Mouse (Mus musculus) MEL (cell line): Measurements from ENCODE around the gene Slc25a42. TPM values are rescaled to one million over a fixed set of nuclear protein-coding genes. Genes with fewer than 3 reads are reported as not detected.

Source experiments
- DNase-seq: peaks from one replicate; pipeline ENCODE4 v3.0.0; 2011; ENCODE audit warnings: low read depth, low spot score
- H3K27ac ChIP-seq: 2 replicates; pipeline ENCODE4 v1.5.1; 2012; ENCODE audit warnings: low read depth, mild to moderate bottlenecking, control low read depth, low read length, moderate library complexity; ENCODE audit not compliant: control insufficient read depth
- H3K27me3 ChIP-seq, 2 experiments: fragments of 150-350 bp in 1 of 2; sonication (generic) in 1 of 2; 2 replicates each; pipeline ENCODE4 v1.6.1; 2012; ENCODE audit warnings: low read length in 2 of 2, mild to moderate bottlenecking in 2 of 2, improper control_type of control experiment in 1 of 2, moderate library complexity in 1 of 2; ENCODE audit not compliant: insufficient read depth in 2 of 2, control insufficient read depth in 1 of 2
- H3K36me3 ChIP-seq, 2 experiments: 2 replicates each; pipeline ENCODE4 v1.6.1; 2012 to 2014; ENCODE audit warnings: low read length in 2 of 2, improper control_type of control experiment in 1 of 2, inconsistent platforms in 1 of 2, mild to moderate bottlenecking in 1 of 2; ENCODE audit not compliant: insufficient read depth in 2 of 2, control insufficient read depth in 1 of 2
- H3K4me1 ChIP-seq, 2 experiments: fragments of 150-350 bp in 1 of 2; sonication (generic) in 1 of 2; 2 replicates each; pipeline ENCODE4 v1.6.1; 2012; ENCODE audit warnings: low read length in 2 of 2, improper control_type of control experiment in 1 of 2, mild to moderate bottlenecking in 1 of 2; ENCODE audit not compliant: insufficient read depth in 2 of 2, control insufficient read depth in 1 of 2
- H3K4me3 ChIP-seq, 2 experiments: fragments of 150-350 bp in 1 of 2; sonication (generic) in 1 of 2; 2 replicates each; pipeline ENCODE4 v1.5.1; 2012; ENCODE audit warnings: low read depth in 2 of 2, low read length in 2 of 2, mild to moderate bottlenecking in 2 of 2, moderate library complexity in 2 of 2, control low read depth in 1 of 2, improper control_type of control experiment in 1 of 2; ENCODE audit not compliant: control insufficient read depth in 1 of 2, insufficient read depth in 1 of 2
- H3K79me2 ChIP-seq: 2 replicates; pipeline ENCODE4 v1.6.1; 2012; ENCODE audit warnings: mild to moderate bottlenecking, low read length, moderate library complexity; ENCODE audit not compliant: control insufficient read depth, poor library complexity, insufficient read depth
- H3K9ac ChIP-seq: 2 replicates; pipeline ENCODE4 v1.6.1; 2012; ENCODE audit warnings: low read depth, mild to moderate bottlenecking, control low read depth, low read length, moderate library complexity; ENCODE audit not compliant: control insufficient read depth, poor library complexity, severe bottlenecking
- H3K9me3 ChIP-seq: fragments of 150-350 bp; sonication (generic); replicated peaks from 2 replicates; pipeline ENCODE4 v1.6.1; 2012; ENCODE audit warnings: mild to moderate bottlenecking, low read length, improper control_type of control experiment, moderate library complexity; ENCODE audit not compliant: insufficient read depth
- BHLHE40 ChIP-seq: IDR thresholded peaks from 2 replicates; pipeline ENCODE4 v1.6.1; 2012; ENCODE audit warnings: low read depth, mild to moderate bottlenecking, inconsistent platforms, low read length, improper control_type of control experiment, borderline replicate concordance
- CHD1 ChIP-seq: IDR thresholded peaks from 2 replicates; pipeline ENCODE4 v1.6.1; 2012; ENCODE audit warnings: low read depth, mild to moderate bottlenecking, inconsistent platforms, low read length, improper control_type of control experiment
- CHD2 ChIP-seq: IDR thresholded peaks from 2 replicates; pipeline ENCODE4 v1.6.1; 2011; ENCODE audit warnings: low read length, improper control_type of control experiment
- ELF1 ChIP-seq: IDR thresholded peaks from 2 replicates; pipeline ENCODE4 v1.6.1; 2014; ENCODE audit warnings: low read depth, mild to moderate bottlenecking, inconsistent platforms, low read length, improper control_type of control experiment, moderate library complexity
- EP300 ChIP-seq, 2 experiments: IDR thresholded peaks; 2 replicates each; pipeline ENCODE4 v1.6.1; 2011; ENCODE audit warnings: improper control_type of control experiment in 2 of 2, low read length in 2 of 2, low read depth in 1 of 2, mild to moderate bottlenecking in 1 of 2
- GATA1 ChIP-seq: IDR thresholded peaks from 2 replicates; pipeline ENCODE4 v1.6.1; 2011; ENCODE audit warnings: low read depth, low read length, improper control_type of control experiment
- HCFC1 ChIP-seq: IDR thresholded peaks from 2 replicates; pipeline ENCODE4 v1.6.1; 2012; ENCODE audit warnings: low read depth, mild to moderate bottlenecking, inconsistent platforms, low read length, improper control_type of control experiment, moderate library complexity
- JUND ChIP-seq: IDR thresholded peaks from 2 replicates; pipeline ENCODE4 v1.6.1; 2011; ENCODE audit warnings: low read depth, mild to moderate bottlenecking, improper control_type of control experiment, low read length
- MAX ChIP-seq: IDR thresholded peaks from 2 replicates; pipeline ENCODE4 v1.6.1; 2011; ENCODE audit warnings: low read length, improper control_type of control experiment
- MAZ ChIP-seq: IDR thresholded peaks from 2 replicates; pipeline ENCODE4 v1.6.1; 2012; ENCODE audit warnings: low read depth, mild to moderate bottlenecking, inconsistent platforms, low read length, improper control_type of control experiment
- MXI1 ChIP-seq: IDR thresholded peaks from 2 replicates; pipeline ENCODE4 v1.6.1; 2011; ENCODE audit warnings: mild to moderate bottlenecking, low read depth, low read length, improper control_type of control experiment
- MYC ChIP-seq: IDR thresholded peaks from 2 replicates; pipeline ENCODE4 v1.6.1; 2011; ENCODE audit warnings: low read depth, mild to moderate bottlenecking, low read length, improper control_type of control experiment, moderate library complexity
- NELFE ChIP-seq: IDR thresholded peaks from 2 replicates; pipeline ENCODE4 v1.6.1; 2011; ENCODE audit warnings: low read depth, low read length, improper control_type of control experiment
- NRF1 ChIP-seq: IDR thresholded peaks from 2 replicates; pipeline ENCODE4 v1.6.1; 2014; ENCODE audit warnings: low read depth, mild to moderate bottlenecking, inconsistent platforms, low read length, improper control_type of control experiment, moderate library complexity; ENCODE audit not compliant: poor library complexity, insufficient read depth, severe bottlenecking
- POLR2AphosphoS2 ChIP-seq: IDR thresholded peaks from 2 replicates; pipeline ENCODE4 v1.6.1; 2011; ENCODE audit warnings: low read length, improper control_type of control experiment
- RAD21 ChIP-seq: IDR thresholded peaks from 2 replicates; pipeline ENCODE4 v1.6.1; 2011; ENCODE audit warnings: mild to moderate bottlenecking, low read depth, low read length, improper control_type of control experiment
- RCOR1 ChIP-seq: IDR thresholded peaks from 2 replicates; pipeline ENCODE4 v1.6.1; 2012; ENCODE audit warnings: low read depth, mild to moderate bottlenecking, inconsistent platforms, low read length, improper control_type of control experiment
- SIN3A ChIP-seq: IDR thresholded peaks from 2 replicates; pipeline ENCODE4 v1.6.1; 2012; ENCODE audit warnings: low read length, improper control_type of control experiment, inconsistent platforms
- TBP ChIP-seq: IDR thresholded peaks from 2 replicates; pipeline ENCODE4 v1.8.0; 2011; ENCODE audit warnings: low read depth, low read length, improper control_type of control experiment
- TCF12 ChIP-seq: IDR thresholded peaks from 2 replicates; pipeline ENCODE4 v1.6.1; 2014; ENCODE audit warnings: low read depth, mild to moderate bottlenecking, inconsistent platforms, low read length, improper control_type of control experiment, moderate library complexity
- UBTF ChIP-seq: IDR thresholded peaks from 2 replicates; pipeline ENCODE4 v1.6.1; 2012; ENCODE audit warnings: low read depth, mild to moderate bottlenecking, inconsistent platforms, low read length, improper control_type of control experiment, moderate library complexity, borderline replicate concordance; ENCODE audit not compliant: insufficient read depth
- ZC3H11A ChIP-seq: IDR thresholded peaks from 2 replicates; pipeline ENCODE4 v1.6.1; 2012; ENCODE audit warnings: low read depth, mild to moderate bottlenecking, inconsistent platforms, low read length, improper control_type of control experiment
- polyA plus RNA-seq, 2 experiments: library from polyadenylated mRNA; stranded (reverse) in 1 of 2; unstranded in 1 of 2; fragments of >175 nt in 1 of 2; fragments of >200 nt in 1 of 2; gene quantifications; 2 replicates each; pipeline versions ENCODE4 v1.2.1 to v1.2.4; 2012; ENCODE audit warnings: low replicate concordance in 2 of 2, low read depth in 1 of 2; ENCODE audit not compliant: insufficient read length in 2 of 2, insufficient read depth in 1 of 2, missing spikeins in 1 of 2
- total RNA-seq: library from RNA; depleted of rRNA; stranded (reverse); fragments of 300-350 nt; gene quantifications from 2 replicates; pipeline ENCODE4 v1.2.3, GENCODE M21; 2012

Gene Slc25a42
- total and polyA plus RNA-seq, 3 experiments: 5.2 to 12.1 TPM; not detected in 1

DNA sequence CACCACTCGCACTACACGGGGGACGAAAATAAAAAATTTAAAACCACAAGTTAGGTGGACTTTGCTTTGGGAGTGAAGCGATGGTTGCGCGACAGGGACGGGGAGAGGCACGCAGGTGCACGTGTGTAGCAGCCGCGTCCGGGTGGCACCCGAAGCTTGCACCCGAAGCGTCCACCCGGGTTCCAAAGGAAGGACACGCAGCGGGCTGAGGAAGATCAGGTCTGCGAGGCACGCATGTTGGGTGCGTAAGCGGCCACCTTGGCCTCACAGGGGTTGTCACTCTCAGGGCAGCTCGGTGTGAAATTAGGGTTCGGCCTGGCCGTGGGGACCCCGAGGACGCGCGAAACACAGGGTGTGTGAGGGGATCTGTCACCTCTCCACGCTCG lies 386 bp downstream of the Slc25a42 start:
- H3K4me1 ChIP-seq: peaks cover 11 to 39% of the 10 kb centered on the region in 2 experiments
- no peak for DNase-seq
- peak overlapping the region; percentile 22; the same call in 1 of the 2 replicates for H3K27ac ChIP-seq

GRCm38 (mm10) chr8:70211275-70211674 lies 830 bp downstream of the Slc25a42 start:
- H3K4me3 ChIP-seq: peak overlapping the region; percentile 83 to 86
- no peaks in the 10 kb centered on the region for H3K9me3 ChIP-seq
- peaks cover 11 to 39% of the 10 kb centered on the region in 2 experiments for H3K4me1 ChIP-seq
- no peaks in the 10 kb centered on the region for H3K27me3 ChIP-seq
- TF ChIP-seq TCF12: no peak
- no peak for TF ChIP-seq MAZ
- no peak for TF ChIP-seq MAX
- TF ChIP-seq UBTF: no peak
- TF ChIP-seq TBP: no peak
- no peak for TF ChIP-seq NELFE
- no peak for TF ChIP-seq BHLHE40
- no peak for TF ChIP-seq EP300 (IDR thresholded peaks at IDR 0.05; ENCODE audit: low read depth in 1 of 2, low read length in 2 of 2)
- TF ChIP-seq RCOR1: no peak
- no peak for TF ChIP-seq ELF1
- no peak for TF ChIP-seq RAD21
- TF ChIP-seq POLR2AphosphoS2: no peak
- no peak for TF ChIP-seq CHD2
- TF ChIP-seq JUND: no peak
- TF ChIP-seq ZC3H11A: no peak
- no peak for TF ChIP-seq NRF1
- TF ChIP-seq HCFC1: no peak
- TF ChIP-seq SIN3A: no peak
- TF ChIP-seq GATA1: no peak
- H3K36me3 ChIP-seq: peaks cover 0 to 30% of the 10 kb centered on the region in 2 experiments; a peak in 2 of 4 replicates
- H3K9ac ChIP-seq: peak overlapping the region; percentile 79
- H3K79me2 ChIP-seq: peaks cover 25% of the 10 kb centered on the region
- DNase-seq: peak; percentile 16
- H3K27ac ChIP-seq: no peak overlapping the region

More for the DNA sequence above, 386 bp downstream of the Slc25a42 start:
- Histone ChIP-seq H3K9ac (peak overlapping the region; percentile 79), H3K36me3 (peaks cover 0 to 30% of the 10 kb centered on the region in 2 experiments; a peak in 2 of 4 replicates), H3K4me3 (peak overlapping the region; percentile 83 to 86), H3K9me3 (no peaks in the 10 kb centered on the region), H3K27me3 (no peaks in the 10 kb centered on the region), H3K79me2 (peaks cover 24% of the 10 kb centered on the region)
- TF ChIP-seq MAX (peak; percentile 63), MXI1 (peak; percentile 85), RAD21 (no peak), BHLHE40 (no peak), CHD1 (no peak), MYC (peak; percentile 70)
